Mouse (Mus musculus) retina, embryonic 14.5 days (tissue): ENCODE measurements at regions not wholly inside any gene's neighbourhood (a gene's known extent, or its start where the extent isn't known, plus 50 kb on each side); places are given as distances from the start of the nearest gene placed in this dataset.

Experiments used
- DNase-seq: peaks from one replicate; pipeline ENCODE4 v3.0.0-alpha.2; 2015; ENCODE audit warnings: low spot score

DNA sequence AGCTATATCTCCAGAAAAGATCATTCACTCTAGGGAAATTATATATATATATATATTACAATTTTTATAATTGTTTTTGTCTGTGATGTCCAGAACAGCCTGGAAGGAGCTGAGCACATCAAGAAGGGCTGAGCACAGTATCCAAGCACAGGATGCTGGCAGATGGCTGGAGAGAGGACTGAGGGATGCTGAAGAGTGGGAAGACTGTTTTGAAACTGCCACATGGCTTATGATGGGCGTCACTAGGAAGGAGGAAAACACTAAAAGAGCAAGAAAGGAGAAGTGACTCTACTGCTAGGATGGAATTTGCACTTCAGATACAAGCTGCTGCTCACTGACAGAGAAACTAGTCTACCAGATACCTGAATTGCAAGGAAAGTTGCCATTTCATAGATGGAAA is 50.4 kb upstream of the Atg10 start:
- DNase-seq, result no peak

DNA sequence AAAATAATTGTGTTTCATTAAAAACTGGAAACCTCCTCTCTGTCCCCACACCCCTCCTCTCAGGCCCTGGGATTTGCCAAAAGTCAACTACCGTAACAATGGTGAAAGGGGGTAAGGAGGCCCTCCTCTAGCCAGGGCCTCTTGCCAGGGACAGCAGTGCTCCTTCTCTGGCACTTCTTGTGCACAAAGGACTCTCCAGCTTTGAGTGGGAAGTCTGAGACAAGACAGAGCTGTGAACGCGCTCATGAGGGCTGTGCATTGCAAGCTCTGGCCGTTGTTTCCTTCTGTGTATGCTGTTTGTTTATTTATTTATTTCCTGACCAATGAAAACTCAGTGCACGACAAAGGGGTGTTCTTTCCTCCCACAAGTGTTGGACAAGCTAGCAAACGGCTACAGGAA is 50.8 kb upstream of the Atg10 start:
- DNase-seq, result no peak

DNA sequence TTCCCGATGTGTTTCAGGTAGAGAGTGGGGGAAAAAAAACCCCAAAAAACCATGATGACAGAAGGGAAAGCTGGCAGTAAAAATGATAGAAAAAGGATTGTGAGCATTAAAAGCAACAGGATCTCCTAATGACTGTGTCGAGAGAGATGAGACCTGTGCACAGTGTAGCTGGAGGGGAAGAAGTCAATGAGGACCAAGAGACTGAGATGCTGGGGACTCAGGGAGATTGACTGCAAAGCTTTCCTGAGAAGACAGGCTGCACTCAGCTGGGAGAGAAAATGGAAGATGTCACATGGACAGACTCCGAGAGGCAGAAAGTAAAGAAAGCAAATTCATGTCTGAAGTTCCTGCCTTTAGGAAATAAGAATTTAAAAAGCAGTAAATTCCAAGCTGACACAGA is 55.7 kb upstream of the Atg10 start:
- DNase-seq, result no peak

DNA sequence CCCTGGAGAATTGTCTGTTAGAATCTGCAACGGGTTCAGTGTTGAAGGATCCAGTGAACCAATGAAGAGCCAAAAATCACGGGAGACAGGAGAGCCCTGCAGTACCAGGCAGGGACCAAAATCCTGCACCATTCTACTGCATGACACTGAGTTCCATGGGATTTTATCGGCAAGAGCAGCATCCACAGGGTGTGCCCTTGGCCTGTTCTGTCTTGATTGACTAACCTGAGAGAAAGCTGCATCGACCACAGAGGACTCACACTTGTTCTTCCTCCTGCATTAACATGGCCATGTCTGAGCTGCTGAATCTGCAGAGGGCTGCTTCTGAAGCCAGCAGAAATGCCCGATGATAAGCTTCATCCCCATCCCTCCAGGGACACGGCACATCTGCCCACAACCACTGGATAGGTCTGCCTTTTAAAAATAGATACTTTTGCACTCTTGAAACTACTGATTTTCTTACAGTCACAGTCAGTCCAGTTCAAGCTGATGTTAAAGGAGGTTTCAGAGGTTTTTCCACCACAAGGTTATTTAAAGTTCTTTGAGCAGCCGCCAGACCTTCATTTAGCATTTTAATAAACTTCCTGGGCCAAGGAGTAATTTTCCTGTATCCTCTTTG is 71.9 kb upstream of the Atg10 start:
- DNase-seq, result no peak

DNA sequence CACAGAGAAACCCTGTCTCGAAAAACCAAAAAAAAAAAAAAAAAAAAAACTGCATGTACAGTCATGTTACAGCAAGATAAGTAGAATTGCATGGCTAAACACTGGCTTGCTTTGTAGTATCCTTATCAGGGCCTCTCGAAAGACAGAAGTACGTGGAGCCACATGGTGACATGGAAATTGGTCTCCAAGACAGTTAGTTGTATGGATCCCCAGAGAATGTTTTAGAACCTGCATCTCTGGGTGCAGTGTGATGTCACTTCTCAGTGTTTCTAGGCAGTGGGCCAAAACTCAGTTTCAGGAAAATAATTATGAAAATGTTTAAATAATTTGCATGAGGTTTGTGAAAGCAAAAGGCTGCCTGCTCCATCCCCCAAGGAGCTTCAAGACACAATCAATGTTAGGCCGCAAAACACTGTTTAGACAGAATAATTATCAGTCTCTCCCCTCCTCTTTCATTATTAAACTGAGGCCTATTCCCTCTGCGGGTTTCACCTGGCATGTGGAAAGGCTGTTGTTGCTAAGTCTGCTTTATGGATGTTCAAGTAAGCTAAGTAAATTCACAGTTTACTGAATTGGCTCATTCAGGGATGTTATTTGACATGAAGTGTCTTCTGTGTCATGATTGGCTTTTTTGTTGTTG is 72.9 kb upstream of the Atg10 start:
- DNase-seq, result peak; percentile 10

DNA sequence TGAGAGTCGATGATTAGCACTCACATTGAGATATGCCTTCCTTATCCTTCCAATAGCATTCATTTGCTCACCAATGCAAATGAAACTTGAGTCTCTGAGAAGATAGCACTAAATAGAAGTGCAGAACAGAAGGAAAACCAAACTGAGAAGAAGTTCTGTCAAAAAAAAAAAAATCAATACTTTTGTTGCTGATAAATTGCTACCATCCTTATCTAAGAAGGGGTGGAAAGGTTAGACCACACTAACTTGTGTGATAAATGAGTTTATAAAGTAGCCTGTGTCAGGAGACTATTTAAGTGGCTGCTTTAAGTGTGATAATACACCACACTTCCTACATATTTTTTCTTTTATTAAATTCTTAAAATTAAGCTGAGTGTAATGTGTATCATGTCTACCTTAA is 78.1 kb upstream of the Atg10 start:
- DNase-seq, result no peak

DNA sequence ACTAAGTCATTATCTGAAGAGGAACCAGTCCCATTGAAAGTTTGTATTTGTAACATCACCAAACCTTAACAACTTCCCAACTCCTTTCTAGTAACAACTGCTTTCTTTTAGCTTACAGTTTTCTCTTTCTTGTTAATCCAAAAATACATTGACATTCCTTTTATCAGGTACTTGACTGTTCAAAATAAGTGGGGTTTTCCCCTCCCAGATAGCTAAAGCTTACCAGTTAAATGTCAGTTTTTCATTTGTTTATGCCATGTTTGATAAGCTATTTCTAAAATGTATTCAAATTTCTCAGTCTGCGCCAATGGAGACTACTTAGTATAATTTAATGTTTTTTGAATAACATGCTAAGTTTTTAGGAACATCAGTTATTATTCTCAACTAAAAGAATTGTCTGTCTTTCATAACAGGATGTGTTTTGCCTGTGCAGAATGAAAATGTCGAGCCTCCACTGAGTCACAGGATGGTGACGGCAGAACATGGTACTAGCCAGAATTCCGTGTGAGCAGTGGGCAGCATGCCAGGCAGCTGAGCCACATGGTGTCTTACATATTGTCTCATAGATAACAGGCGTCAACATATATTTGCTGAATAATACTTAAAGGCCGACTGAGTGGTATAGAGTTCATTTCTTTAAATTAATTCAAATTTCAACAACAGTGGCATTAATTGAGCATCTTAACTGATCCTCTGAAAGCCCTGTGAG is 82.1 kb upstream of the Atg10 start:
- DNase-seq, result no peak

DNA sequence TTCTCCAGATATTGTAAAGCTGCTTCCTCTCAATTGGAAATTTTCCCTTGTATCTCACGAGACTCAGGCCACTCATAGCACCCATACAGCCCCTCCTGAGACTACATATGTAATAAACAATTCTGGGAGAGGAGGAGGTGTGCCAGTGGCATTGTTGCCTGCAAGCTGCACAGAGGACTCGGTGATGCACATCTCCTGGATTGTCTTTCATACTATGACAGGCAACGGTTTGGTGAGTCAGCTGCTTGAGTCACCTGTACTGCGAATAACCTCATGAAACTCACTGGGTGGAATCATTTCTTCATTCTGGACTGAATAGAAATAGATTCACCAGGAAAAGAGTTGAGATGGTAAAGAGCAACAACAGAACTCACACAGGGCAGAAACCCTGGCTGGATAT is 82.8 kb upstream of the Atg10 start:
- DNase-seq, result no peak

DNA sequence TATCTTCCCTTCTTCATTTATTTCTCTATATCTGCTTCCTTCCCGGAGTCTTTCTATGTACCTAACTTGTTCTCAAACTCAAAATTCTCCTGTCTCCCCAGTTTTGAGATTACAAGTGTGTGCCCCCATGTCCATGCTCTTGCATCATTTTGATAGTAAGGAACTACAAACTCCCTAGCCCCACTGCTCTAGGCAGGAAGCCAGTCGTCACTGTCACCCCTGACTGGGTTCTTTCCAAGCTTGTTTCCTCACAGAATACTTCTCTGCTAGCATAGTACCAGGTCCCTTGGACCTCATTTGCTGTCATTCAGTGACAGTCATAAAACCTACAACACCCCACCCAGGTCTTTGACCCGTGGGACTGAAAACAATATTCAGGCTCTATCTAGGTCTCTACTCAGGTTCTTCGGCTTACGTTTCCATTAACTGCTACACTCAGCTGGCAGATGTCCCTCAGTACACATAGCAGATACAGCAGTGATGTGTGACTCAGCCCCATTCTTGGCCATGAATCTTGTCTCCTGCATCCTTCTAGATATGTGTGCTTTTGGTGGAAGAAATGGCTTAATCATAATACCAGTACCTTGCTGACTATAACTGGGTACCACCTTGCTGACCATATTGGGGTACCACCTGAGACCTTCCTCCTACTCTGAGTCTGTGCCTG is 89.3 kb upstream of the Atg10 start:
- no peak for DNase-seq

DNA sequence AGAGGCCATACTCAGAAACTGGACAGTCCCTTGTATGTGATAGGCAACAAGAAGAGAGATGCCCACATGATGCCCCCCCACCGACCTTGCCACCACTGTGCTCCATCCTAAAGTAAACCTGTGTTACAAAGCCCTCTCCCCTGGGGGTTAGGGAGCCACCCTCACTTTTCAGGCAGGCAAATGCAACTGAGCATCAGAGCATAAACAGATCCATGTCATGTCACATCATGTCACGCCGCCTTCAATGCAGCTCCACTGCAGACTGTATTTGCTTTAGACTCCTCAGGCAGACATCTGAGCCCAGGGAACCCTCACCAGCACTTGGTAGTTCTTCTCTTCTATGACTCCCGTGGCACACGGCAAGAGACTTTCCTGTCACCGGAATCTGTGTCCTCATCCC is 98.6 kb upstream of the Atg10 start:
- DNase-seq, result peak; percentile 51

DNA sequence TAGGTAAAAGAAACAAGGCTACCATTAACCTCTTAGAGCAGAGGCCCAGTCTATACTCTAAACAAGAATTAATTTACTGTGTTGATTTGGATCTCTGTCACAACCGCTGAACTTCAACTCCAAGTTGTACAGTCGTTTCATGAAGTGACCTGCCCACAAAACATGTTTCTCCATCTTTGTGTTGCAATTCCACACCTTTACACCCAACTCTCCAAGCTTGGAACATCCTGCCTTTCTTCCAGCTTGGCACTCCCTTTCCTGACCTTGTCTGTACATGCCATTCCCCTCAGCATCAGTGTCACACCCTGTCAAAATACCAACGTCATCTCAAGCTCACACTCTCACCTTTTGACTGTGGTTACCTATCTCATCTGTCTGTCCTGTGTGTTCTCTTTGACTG is 103.1 kb upstream of the Atg10 start:
- no peak for DNase-seq

DNA sequence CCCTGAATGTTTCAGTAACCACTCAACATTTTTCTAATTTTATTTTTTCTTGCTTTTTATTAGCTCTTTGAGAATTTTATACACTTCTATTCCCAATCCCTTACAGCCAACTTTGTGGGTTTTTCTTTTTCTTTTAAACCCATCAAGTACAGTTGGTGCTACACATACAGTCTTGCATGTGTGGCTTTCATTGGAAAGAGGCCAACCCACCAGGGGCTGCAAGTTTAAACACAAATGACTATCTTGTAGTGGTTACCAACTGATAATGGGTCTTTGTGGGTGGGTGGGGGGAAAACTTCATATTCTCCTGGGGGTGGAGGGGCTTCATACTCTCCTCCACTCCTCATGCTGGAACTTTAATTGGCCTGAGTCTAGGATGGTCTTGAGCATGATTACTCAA is 110.5 kb upstream of the Atg10 start:
- DNase-seq, result no peak

DNA sequence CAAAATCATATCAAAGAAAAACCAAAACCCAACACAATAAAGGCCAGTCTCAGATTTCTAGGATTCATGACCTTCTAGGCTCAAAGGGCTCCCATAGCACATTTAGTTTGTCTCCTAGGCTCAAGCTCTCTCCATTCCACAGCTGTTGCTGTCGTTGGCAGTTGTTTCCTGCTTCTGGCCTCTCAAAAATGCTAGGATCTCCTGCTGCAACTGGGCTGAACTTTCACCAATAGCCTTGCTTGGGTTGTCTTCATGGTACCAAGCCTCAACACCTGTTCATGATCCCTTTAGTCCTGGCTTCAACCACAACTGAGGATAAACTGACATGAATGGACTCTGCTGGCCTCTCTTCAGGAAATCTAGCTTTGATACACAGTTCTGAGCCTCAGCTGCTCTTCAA is 115.9 kb upstream of the Ssbp2 start:
- no peak for DNase-seq

DNA sequence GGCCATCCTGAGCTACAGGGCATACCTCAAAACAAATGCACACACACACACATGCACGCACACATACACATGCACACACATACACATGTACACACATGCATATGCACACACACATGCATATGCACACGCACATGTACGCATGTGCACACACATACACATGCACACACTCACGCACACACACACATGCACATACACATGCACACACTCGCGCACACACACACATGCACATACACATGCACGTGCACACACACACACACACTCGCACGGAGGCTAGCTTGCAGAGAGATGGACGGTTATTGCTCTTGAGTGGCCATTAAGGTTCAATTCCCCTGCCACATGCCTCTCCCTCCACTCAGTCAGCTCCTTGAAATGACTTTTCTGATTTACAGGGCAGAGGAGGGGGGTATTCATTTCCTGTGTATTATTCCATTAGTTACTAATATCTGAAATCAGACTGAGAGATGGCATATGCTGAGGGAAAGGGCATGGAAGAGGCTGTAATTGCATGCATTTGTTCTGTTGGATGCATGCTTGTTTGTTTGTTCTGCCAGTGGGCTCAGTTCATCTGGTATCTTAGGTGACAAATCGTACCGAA is 111.5 kb upstream of the Ssbp2 start:
- DNase-seq, result no peak

DNA sequence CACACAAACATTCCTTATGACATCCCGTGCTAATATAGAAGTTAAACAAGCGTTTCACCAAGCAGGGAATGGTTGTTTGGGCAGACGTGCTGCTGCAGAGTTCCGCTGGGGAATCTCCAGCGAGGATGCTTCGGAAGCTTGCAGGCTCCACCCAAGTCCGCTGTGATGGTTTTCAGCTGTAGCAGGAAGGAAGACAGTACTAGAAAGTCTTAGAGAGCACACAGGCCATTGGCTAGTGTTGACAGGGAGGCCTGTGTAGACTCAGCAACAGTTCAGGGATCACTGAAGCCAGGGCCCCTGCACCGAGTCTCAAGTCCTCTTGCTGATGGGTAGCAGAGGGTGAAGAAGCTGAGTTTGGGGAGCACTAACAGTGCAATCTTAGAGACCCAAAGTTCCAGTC is 107.8 kb upstream of the Ssbp2 start:
- no peak for DNase-seq

DNA sequence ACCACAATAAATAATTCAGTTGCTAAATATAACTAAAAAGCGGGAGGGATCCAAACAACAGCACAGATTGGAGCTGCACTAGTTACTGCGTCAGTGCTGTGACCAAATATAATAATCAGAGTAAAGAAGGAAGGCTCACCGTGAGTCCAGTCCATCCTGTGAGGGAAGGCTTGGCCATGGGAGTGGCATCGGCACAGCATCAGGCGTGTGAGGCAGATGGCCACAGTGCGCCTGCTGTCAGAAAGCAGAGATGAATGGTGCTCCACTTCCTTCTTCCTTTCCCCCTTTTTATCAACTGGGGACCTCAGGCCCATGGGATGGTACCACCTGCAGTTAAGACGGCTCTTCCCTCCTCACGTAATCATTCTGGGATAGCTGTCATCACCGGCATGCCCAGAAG is 103.6 kb upstream of the Ssbp2 start:
- DNase-seq, result no peak

DNA sequence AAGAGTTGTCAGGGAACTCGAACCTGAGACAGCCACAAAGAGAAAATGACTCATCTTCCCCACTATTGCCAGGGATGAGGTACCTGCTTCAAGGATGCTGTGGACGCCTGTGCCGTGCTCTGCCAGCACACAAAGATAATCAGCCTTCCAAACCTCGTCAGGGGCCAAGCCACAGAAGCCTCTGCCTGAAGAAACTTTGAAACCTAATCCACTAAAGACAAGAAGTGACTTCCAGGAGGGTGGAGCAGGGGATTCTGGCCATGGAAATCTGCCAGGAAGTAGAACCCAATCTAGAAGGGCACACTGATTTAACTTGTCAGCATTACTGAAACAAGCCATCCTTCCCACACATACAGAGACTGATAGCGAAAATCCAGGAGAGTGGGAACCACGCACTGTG is 100.0 kb upstream of the Ssbp2 start:
- no peak for DNase-seq

DNA sequence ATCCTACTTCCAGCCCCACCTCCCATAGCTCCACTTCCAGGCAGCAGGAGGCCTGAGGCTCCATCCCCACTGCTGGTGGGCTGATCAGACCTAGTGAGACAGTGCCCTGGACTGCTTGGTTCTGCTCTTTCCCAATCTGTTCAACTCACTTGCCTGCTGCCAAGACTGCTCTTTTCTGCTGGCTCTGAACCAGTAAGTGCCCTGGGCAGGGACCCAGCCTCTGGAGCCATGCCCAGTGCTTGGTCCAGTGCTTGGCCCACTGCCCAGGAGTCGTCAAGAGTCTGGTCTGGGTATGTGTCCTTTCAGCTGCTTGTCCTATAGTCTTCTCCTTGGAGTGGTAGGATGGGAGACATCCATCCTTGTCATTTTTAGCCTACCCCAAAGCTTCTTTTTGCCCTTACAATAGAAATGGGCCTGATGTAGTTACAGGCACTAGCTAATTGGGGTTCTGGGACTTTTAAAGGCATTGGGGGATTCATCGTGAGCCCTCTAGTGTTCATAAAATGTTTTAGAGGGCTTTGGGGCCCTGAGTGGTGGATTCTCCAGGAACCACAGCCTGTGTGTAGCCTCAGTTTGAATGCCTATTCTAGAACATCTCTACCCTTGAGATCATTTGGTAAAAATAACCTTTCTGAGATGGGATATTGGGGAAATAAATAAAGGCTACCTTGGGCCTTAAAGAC is 94.7 kb upstream of the Ssbp2 start:
- DNase-seq, result peak; percentile 28

DNA sequence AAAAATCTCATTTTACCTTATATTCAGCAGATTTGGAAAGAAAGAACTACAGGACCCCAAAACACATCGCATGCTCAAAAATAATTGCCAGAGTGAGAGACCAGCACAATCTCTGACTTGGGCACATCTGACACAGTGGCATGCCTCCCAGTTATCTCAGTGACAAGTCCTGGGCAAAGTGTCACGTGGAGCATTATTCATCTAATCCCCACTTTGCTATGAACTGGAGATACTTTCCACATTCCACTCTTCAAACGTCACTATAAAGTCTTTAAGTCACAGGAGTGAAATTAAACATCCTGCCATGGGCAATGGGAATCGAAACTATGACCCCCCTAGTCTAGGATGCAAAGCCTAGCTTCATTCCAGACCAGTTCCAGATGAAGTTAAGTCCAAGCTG is 93.5 kb upstream of the Ssbp2 start:
- DNase-seq, result no peak

DNA sequence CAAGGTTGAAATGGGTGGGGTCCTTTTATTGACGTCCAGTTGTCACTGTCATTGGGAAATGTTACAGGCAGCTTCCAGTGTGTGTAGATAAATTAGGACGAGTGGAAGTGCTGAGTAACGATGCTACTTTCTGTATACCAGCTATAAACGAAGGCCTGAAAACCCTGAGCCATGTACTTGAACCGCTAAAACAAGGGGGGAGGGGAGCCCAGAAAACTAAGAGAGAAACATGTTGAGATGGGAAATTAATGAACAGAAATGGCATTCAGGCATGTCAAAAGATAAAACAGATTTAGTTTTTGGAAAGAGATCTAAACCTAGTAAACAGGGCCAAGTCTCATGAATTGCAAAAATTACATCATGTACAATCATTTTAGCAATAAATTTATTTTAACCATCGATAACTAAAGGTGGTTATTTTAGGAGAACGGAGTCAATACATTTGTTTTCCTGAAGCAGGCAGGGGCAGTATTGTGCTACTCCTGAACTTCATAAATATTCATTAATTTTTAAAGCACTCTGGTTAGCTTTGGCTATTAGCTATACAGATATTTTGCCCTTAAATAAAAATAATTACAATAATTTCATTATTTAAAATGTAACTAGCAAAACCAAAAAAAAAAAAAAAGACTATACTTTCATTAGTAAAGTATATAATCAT is 92.1 kb upstream of the Ssbp2 start:
- no peak for DNase-seq

DNA sequence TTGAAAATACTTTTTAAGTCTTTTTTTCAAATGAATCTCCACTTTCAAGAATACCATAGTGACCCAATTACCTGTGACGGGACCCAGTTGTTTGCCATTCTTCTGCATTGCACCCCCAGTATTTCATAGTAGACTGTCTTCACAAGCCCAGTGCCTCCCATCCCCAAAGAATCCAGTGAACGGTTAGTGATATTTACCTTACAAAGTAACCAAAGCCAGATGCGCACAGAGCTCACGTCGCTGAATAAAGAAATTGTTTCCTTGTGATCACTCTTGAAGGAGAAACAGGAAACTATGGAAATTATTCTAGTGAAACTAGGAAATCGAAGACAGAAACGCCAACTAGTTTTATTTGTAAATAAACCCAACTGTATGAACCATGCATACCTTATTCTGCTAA is 91.4 kb upstream of the Ssbp2 start:
- DNase-seq, result no peak

DNA sequence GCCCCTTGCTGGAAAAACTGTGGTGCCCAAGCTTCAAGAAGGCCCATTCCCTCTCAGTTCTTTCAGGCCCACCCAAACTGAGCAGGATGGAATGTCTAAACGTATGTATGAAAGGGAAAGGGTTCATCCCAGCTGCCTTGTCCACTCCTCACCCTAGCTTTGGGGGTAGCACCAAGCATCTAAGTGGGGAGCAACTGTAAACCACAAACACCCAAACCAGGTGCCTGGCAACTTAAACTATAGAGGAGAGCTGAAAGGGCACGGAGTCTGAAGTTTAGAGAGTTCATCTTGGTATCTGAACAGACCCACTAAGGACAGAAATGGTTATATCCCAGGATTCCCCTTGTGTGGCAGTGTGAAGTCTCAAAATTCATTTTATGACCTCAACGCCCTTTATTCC is 90.1 kb upstream of the Ssbp2 start:
- no peak for DNase-seq
